Mouse (Mus musculus): Measurements from ENCODE around the gene Chrng. TPM values are rescaled to one million over a fixed set of nuclear protein-coding genes. Genes with fewer than 3 reads are reported as not detected.

The Chrng gene
- polyA plus RNA-seq, 1 experiment from 2014 or later, result 0.36 TPM

GRCm38 (mm10) chr1:87183013-87183412, 21.4 kb upstream of the Chrng start, which contains the start of gene Prss56:
TSS of gene Prss56 (plus strand) at chr1:87183313.
- H3K4me1 ChIP-seq (replicated peaks; ENCODE audit: control insufficient read depth, insufficient read depth), result no peaks in the 10 kb centered on the region
- no peak for ATAC-seq (ENCODE audit: low FRiP score, low TSS enrichment)
- no peak within 1 kb of the TSS for H3K9ac ChIP-seq (ENCODE audit: low read length)
- no peak within 1 kb of the TSS for H3K4me2 ChIP-seq (replicated peaks; ENCODE audit: low read depth)
- no peak for TF ChIP-seq CTCF (IDR thresholded peaks at IDR 0.05; ENCODE audit: low read depth)
- H3K36me3 ChIP-seq (ENCODE audit: control insufficient read depth, insufficient read depth, low read length), result no peaks in the 10 kb centered on the region
- H3K27ac ChIP-seq (replicated peaks), result no peak within 1 kb of the TSS
- no peaks in the 10 kb centered on the region for H3K9me3 ChIP-seq (ENCODE audit: control insufficient read depth, low read length)
- H3K27me3 ChIP-seq (ENCODE audit: control insufficient read depth, insufficient read depth, low read length), result peaks cover 11% of the 10 kb centered on the region; the same call in 1 of the 2 replicates
- H3K4me3 ChIP-seq (ENCODE audit: low read depth, low read length), result no peak within 1 kb of the TSS
- WGBS, result 67% methylated on average over 9 of the region's 9 CpGs
- no peak for DNase-seq (ENCODE audit: low spot score)

- Histone ChIP-seq H3K27ac (replicated peaks) (no peak overlapping the region), H3K9me3 (ENCODE audit: control insufficient read depth, low read length) (no peaks in the 10 kb centered on the region), H3K9ac (ENCODE audit: low read length) (no peak overlapping the region), H3K4me1 (replicated peaks; ENCODE audit: control insufficient read depth, insufficient read depth) (no peaks in the 10 kb centered on the region), H3K36me3 (ENCODE audit: control insufficient read depth, insufficient read depth, low read length) (no peaks in the 10 kb centered on the region), H3K4me2 (replicated peaks; ENCODE audit: low read depth) (no peak overlapping the region; the same call in 1 of the 2 replicates), H3K4me3 (ENCODE audit: low read depth, low read length) (no peak overlapping the region), H3K27me3 (ENCODE audit: control insufficient read depth, insufficient read depth, low read length) (peaks cover 11% of the 10 kb centered on the region; the same call in 1 of the 2 replicates)
- 32% methylated on average over 15 of the region's 15 CpGs for WGBS
- ATAC-seq (ENCODE audit: low FRiP score, low TSS enrichment) (no peak), DNase-seq (ENCODE audit: low spot score) (no peak)
- TF ChIP-seq EP300 (optimal IDR thresholded peaks at IDR 0.05) (no peak), CTCF (IDR thresholded peaks at IDR 0.05; ENCODE audit: low read depth) (0 out of 2 replicates have a peak, but pooled peaks have one; percentile 20)
These were observed 20.3 kb upstream of the Chrng start for GRCm38 (mm10) chr1:87183998-87184750.

GRCm38 (mm10) chr1:87184751-87185139, 19.7 kb upstream of the Chrng start:
- 10% methylated on average over 20 of the region's 20 CpGs for WGBS
- no peak overlapping the region for H3K27ac ChIP-seq (replicated peaks)
- TF ChIP-seq CTCF (IDR thresholded peaks at IDR 0.05; ENCODE audit: low read depth) (peak; percentile 79), EP300 (optimal IDR thresholded peaks at IDR 0.05) (no peak)
- DNase-seq (ENCODE audit: low spot score) (peak; percentile 80), ATAC-seq (ENCODE audit: low FRiP score, low TSS enrichment) (peak; percentile 60)
- peaks cover 11% of the 10 kb centered on the region; the same call in 1 of the 2 replicates for H3K27me3 ChIP-seq (ENCODE audit: control insufficient read depth, insufficient read depth, low read length)
- H3K4me1 ChIP-seq (replicated peaks; ENCODE audit: control insufficient read depth, insufficient read depth), result no peaks in the 10 kb centered on the region
- H3K9me3 ChIP-seq (ENCODE audit: control insufficient read depth, low read length), result no peaks in the 10 kb centered on the region
- no peak overlapping the region; the same call in 1 of the 2 replicates for H3K4me2 ChIP-seq (replicated peaks; ENCODE audit: low read depth)
- H3K36me3 ChIP-seq (ENCODE audit: control insufficient read depth, insufficient read depth, low read length), result no peaks in the 10 kb centered on the region
- H3K4me3 ChIP-seq (ENCODE audit: low read depth, low read length), result no peak overlapping the region
- no peak overlapping the region for H3K9ac ChIP-seq (ENCODE audit: low read length)

GRCm38 (mm10) chr1:87185526-87185925, 18.9 kb upstream of the Chrng start:
- Histone ChIP-seq H3K9me3 (ENCODE audit: control insufficient read depth, low read length) (no peaks in the 10 kb centered on the region), H3K27me3 (ENCODE audit: control insufficient read depth, insufficient read depth, low read length) (peaks cover 11% of the 10 kb centered on the region; the same call in 1 of the 2 replicates), H3K9ac (ENCODE audit: low read length) (no peak overlapping the region), H3K4me3 (ENCODE audit: low read depth, low read length) (no peak overlapping the region), H3K4me2 (replicated peaks; ENCODE audit: low read depth) (no peak overlapping the region), H3K36me3 (ENCODE audit: control insufficient read depth, insufficient read depth, low read length) (no peaks in the 10 kb centered on the region), H3K4me1 (replicated peaks; ENCODE audit: control insufficient read depth, insufficient read depth) (no peaks in the 10 kb centered on the region), H3K27ac (replicated peaks) (no peak overlapping the region)
- no peak for ATAC-seq (ENCODE audit: low FRiP score, low TSS enrichment)
- TF ChIP-seq EP300 (optimal IDR thresholded peaks at IDR 0.05) (no peak), CTCF (IDR thresholded peaks at IDR 0.05; ENCODE audit: low read depth) (no peak)
- WGBS, result 20% methylated on average over 13 of the region's 13 CpGs
- DNase-seq (ENCODE audit: low spot score), result no peak

GRCm38 (mm10) chr1:87186261-87187036, 18.0 kb upstream of the Chrng start:
- Histone ChIP-seq H3K9me3 (ENCODE audit: control insufficient read depth, low read length) (no peaks in the 10 kb centered on the region), H3K4me2 (replicated peaks; ENCODE audit: low read depth) (peak overlapping the region; percentile 94), H3K4me3 (ENCODE audit: low read depth, low read length) (peak overlapping the region; percentile 52), H3K36me3 (ENCODE audit: control insufficient read depth, insufficient read depth, low read length) (no peaks in the 10 kb centered on the region), H3K4me1 (replicated peaks; ENCODE audit: control insufficient read depth, insufficient read depth) (no peaks in the 10 kb centered on the region), H3K9ac (ENCODE audit: low read length) (peak overlapping the region; percentile 61), H3K27ac (replicated peaks) (no peak overlapping the region), H3K27me3 (ENCODE audit: control insufficient read depth, insufficient read depth, low read length) (peaks cover 11% of the 10 kb centered on the region; the same call in 1 of the 2 replicates)
- ATAC-seq (ENCODE audit: low FRiP score, low TSS enrichment), result no peak; the same call in 1 of the 2 replicates
- WGBS, result 4% methylated on average over 44 of the region's 54 CpGs
- DNase-seq (ENCODE audit: low spot score), result no peak
- no peak for TF ChIP-seq EP300 (optimal IDR thresholded peaks at IDR 0.05)
- no peak for TF ChIP-seq CTCF (IDR thresholded peaks at IDR 0.05; ENCODE audit: low read depth)
